Mouse (Mus musculus): ENCODE data around the gene 2610001J05Rik.

DNA sequence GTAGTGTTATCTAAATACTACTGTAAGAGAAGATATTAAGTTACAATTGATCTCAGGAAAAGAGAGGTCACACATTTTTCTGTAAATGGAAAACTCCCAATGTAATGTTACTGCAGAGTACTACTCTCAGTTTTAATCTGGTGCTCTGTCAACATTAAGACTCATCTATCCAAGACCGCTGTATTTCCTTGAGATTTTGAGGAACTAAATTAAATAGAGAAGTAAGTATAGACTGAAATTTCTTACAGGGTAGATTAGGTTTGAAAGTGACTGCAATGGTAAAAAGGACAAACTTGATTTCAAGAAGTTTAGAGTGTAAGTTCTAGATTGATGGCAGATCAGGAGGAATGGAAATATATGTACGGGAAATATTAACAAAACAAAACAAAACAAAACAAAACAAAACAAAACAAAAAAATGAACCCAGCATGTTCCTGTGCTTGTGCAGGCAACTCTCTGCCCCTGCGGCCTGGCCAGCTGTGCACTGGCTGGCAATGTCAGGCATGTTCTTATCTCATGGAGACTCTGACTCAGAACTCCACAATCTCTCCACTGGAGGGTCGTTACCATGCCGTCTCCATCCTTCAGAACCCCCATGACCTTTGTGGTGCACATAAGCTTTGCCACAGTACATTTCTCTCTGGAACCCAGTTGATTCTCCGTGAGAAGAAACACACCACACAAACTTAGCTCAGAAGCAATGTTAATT is 11.3 kb downstream of the 2610001J05Rik start:
- TF ChIP-seq CTCF (IDR thresholded peaks at IDR 0.05; ENCODE audit: insufficient read depth, low read depth, low read length) (no peak), POLR2A (IDR thresholded peaks at IDR 0.05; ENCODE audit: insufficient read depth, low read depth, low read length) (no peak)
